Mouse (Mus musculus) heart, adult 2 months (tissue): ENCODE measurements around the gene Gsdma. TPM values are rescaled to one million over a fixed set of nuclear protein-coding genes. Genes with fewer than 3 reads are reported as not detected.

Experiments
- DNase-seq, 2 experiments: peaks; one replicate each; pipeline ENCODE4 v3.0.0; 2021
- H3K27ac ChIP-seq: fragments of 200-600 bp; 2 replicates; pipeline ENCODE4 v1.8.1; 2022
- H3K27me3 ChIP-seq: fragments of 200-500 bp; 2 replicates; pipeline ENCODE4 v1.6.1; 2012; ENCODE audit warnings: mild to moderate bottlenecking, low read length, inconsistent platforms, mixed read lengths; ENCODE audit not compliant: control insufficient read depth, insufficient read depth
- H3K36me3 ChIP-seq: fragments of 200-500 bp; 2 replicates; pipeline ENCODE4 v1.6.1; 2012; ENCODE audit warnings: low read length, inconsistent platforms; ENCODE audit not compliant: control insufficient read depth, insufficient read depth
- H3K4me1 ChIP-seq: fragments of 200-500 bp; 2 replicates; pipeline ENCODE4 v1.6.1; 2011; ENCODE audit warnings: low read length; ENCODE audit not compliant: control insufficient read depth, insufficient read depth
- H3K4me3 ChIP-seq: fragments of 200-600 bp; 2 replicates; pipeline ENCODE4 v1.8.1; 2022
- H3K79me2 ChIP-seq: fragments of 200-500 bp; replicated peaks from 2 replicates; pipeline ENCODE4 v1.6.1; 2012; ENCODE audit warnings: mild to moderate bottlenecking, inconsistent platforms, low read length, moderate library complexity, mixed read lengths; ENCODE audit not compliant: control insufficient read depth, insufficient read depth
- H3K9ac ChIP-seq: fragments of 200-500 bp; 2 replicates; pipeline ENCODE4 v1.6.1; 2012; ENCODE audit warnings: low read depth, mild to moderate bottlenecking, control low read depth, inconsistent platforms, low read length, mixed read lengths
- CTCF ChIP-seq: fragments of 200-600 bp; IDR thresholded peaks from 2 replicates; pipeline ENCODE4 v1.8.1; 2022; ENCODE audit warnings: antibody characterized with exemption, mild to moderate bottlenecking, moderate library complexity
- EP300 ChIP-seq: fragments of 200-500 bp; IDR thresholded peaks from 2 replicates; pipeline ENCODE4 v1.6.1; 2011; ENCODE audit warnings: low read depth, low read length, control low read depth; ENCODE audit not compliant: insufficient read depth
- POLR2A ChIP-seq: fragments of 200-500 bp; IDR thresholded peaks from 2 replicates; pipeline ENCODE4 v1.6.1; 2011; ENCODE audit warnings: mild to moderate bottlenecking, low read depth, low read length, control low read depth; ENCODE audit not compliant: insufficient read depth
- WGBS: fragments of 180-500 bp; shearing (Covaris S2); methylation state at CpG from one replicate; pipeline ENCODE4 v1.1.7; 2018; 5-methylcytosine and 5-hydroxymethylcytosine counted together
- intact Hi-C: fragments of 180-260 bp; cut with DNase I; formaldehyde crosslinking; loops from one replicate; pipeline ENCODE4 v1.15.1; 2025
- polyA plus RNA-seq: library from polyadenylated mRNA; depleted of rRNA; stranded (reverse); fragments of >200 nt; gene quantifications from 2 replicates; pipeline ENCODE4 v1.2.3, GENCODE M21; 2012
- total RNA-seq, 2 experiments: library from RNA; stranded (reverse); gene quantifications; 2 replicates each; pipeline ENCODE4 v1.2.3; 2021

Gsdma gene
- total and polyA plus RNA-seq, 3 experiments = 0.04 TPM; not detected in 2

GRCm38 (mm10) chr11:98699911-98700310 is 35.8 kb downstream of the Gsdma start:
- H3K9ac ChIP-seq = no peak overlapping the region
- peak; percentile 76 to 88 for DNase-seq
- no peak overlapping the region for H3K4me3 ChIP-seq
- intact Hi-C loops = loop anchor here (1.0 to 5.0 kb wide), 5 partner anchors 9 to 207 kb away; partner anchors contain the start of gene Cdc6
- no peaks in the 10 kb centered on the region for H3K27me3 ChIP-seq
- H3K79me2 ChIP-seq = no peaks in the 10 kb centered on the region
- TF ChIP-seq EP300 = peak; percentile 81; the same call in 1 of the 2 replicates
- no peak for TF ChIP-seq POLR2A
- TF ChIP-seq CTCF = peak; percentile 93
- WGBS = 28% methylated on average over 4 of the region's 4 CpGs
- H3K27ac ChIP-seq = no peak overlapping the region
- peaks cover 4% of the 10 kb centered on the region for H3K4me1 ChIP-seq
- H3K36me3 ChIP-seq = no peaks in the 10 kb centered on the region

- Histone ChIP-seq H3K27me3 (no peaks in the 10 kb centered on the region), H3K9ac (no peak within 1 kb of the TSS), H3K36me3 (no peaks in the 10 kb centered on the region), H3K79me2 (no peaks in the 10 kb centered on the region), H3K4me1 (peaks cover 4% of the 10 kb centered on the region; the same call in 1 of the 2 replicates), H3K4me3 (no peak within 1 kb of the TSS), H3K27ac (no peak within 1 kb of the TSS)
- TF ChIP-seq CTCF (no peak), POLR2A (no peak), EP300 (no peak)
- peak in 1 of 2 experiments; percentile 16 for DNase-seq
- 79% methylated on average over 10 of the region's 10 CpGs for WGBS
- intact Hi-C loops = loop anchor here (5.0 kb wide), 2 partner anchors 36 to 206 kb away; partner anchors contain the start of gene Cdc6
Measured at GRCm38 (mm10) chr11:98701213-98701670, 37.1 kb downstream of the Gsdma start, which contains the start of gene Csf3. Gene Csf3 (plus strand): TSS chr11:98701263.

- intact Hi-C loops = loop anchor here (5.0 kb wide), 2 partner anchors 35 to 205 kb away; partner anchors contain the start of gene Cdc6
- H3K27ac ChIP-seq = no peak overlapping the region
- H3K9ac ChIP-seq = no peak overlapping the region
- H3K36me3 ChIP-seq = no peaks in the 10 kb centered on the region
- H3K27me3 ChIP-seq = no peaks in the 10 kb centered on the region
- H3K79me2 ChIP-seq = no peaks in the 10 kb centered on the region
- DNase-seq = peak in 1 of 2 experiments; percentile 17
- peaks cover 4% of the 10 kb centered on the region; the same call in 1 of the 2 replicates for H3K4me1 ChIP-seq
- TF ChIP-seq EP300 = no peak
- TF ChIP-seq CTCF = no peak
- TF ChIP-seq POLR2A = no peak
- H3K4me3 ChIP-seq = no peak overlapping the region
- WGBS = 70% methylated on average over 5 of the region's 5 CpGs
Measured at GRCm38 (mm10) chr11:98702323-98702722, 38.2 kb downstream of the Gsdma start.

- H3K27ac ChIP-seq = no peak overlapping the region
- peaks cover 2% of the 10 kb centered on the region; the same call in 1 of the 2 replicates for H3K36me3 ChIP-seq
- H3K27me3 ChIP-seq = no peaks in the 10 kb centered on the region
- no peak overlapping the region for H3K4me3 ChIP-seq
- no peak for DNase-seq
- TF ChIP-seq EP300 (no peak), POLR2A (no peak), CTCF (no peak)
- H3K9ac ChIP-seq = no peak overlapping the region
- WGBS = 88% methylated on average over 10 of the region's 10 CpGs
- H3K4me1 ChIP-seq = peaks cover 21% of the 10 kb centered on the region
- H3K79me2 ChIP-seq = no peaks in the 10 kb centered on the region
- intact Hi-C loops = no loop called here
Measured at GRCm38 (mm10) chr11:98705021-98705420, 40.9 kb downstream of the Gsdma start.

GRCm38 (mm10) chr11:98707401-98708281 is 43.5 kb downstream of the Gsdma start:
- peaks cover 2% of the 10 kb centered on the region; the same call in 1 of the 2 replicates for H3K36me3 ChIP-seq
- intact Hi-C loops = no loop called here
- H3K27me3 ChIP-seq = no peaks in the 10 kb centered on the region
- peak; percentile 53 to 65 for DNase-seq
- no peaks in the 10 kb centered on the region for H3K79me2 ChIP-seq
- no peak overlapping the region for H3K4me3 ChIP-seq
- H3K4me1 ChIP-seq = peaks cover 25% of the 10 kb centered on the region
- no peak for TF ChIP-seq EP300
- no peak for TF ChIP-seq CTCF
- TF ChIP-seq POLR2A = no peak
- H3K9ac ChIP-seq = no peak overlapping the region
- peak overlapping the region; percentile 57 for H3K27ac ChIP-seq
- WGBS = 66% methylated on average over 22 of the region's 22 CpGs
